Mouse (Mus musculus) erythroblast, embryonic 14.5 days (primary cell): ENCODE results near the gene Gm7347.
"Not testable (repeated sequence)": the region's sequence is repeated elsewhere in the genome, so short reads cannot be mapped to it uniquely, and the experiment has no call there.

ENCODE experiments used
- GATA1 ChIP-seq: IDR thresholded peaks from 2 replicates; pipeline ENCODE4 v1.6.1; 2012; ENCODE audit warnings: low read length, inconsistent platforms, mixed read lengths
- TAL1 ChIP-seq: IDR thresholded peaks from 3 replicates; pipeline ENCODE4 v1.6.1; 2012; ENCODE audit warnings: low read length, inconsistent platforms, mixed read lengths

DNA sequence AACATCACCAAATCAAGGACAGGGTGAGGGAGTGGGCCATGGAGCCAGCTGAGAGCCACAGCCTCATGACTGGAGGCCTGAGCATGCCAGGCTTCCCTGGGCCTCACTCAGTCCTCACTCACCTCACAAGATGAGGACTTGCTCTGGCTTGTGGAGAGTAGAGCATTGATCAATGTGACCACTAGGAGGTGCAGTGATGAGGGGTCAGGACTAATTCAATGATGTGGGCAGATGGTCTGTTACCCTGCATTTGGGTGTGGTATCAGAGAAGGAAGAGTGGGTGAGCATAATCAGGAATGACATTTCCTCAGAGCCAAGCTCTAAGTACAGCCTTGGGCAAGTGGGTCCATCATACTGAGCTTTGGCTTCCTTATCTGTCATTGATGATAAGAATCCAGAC is 20.6 kb upstream of the Gm7347 start:
- TF ChIP-seq GATA1, TAL1: not testable (repeated sequence)
